Mouse (Mus musculus) adrenal gland, postnatal 10 days (tissue): ENCODE results near the gene Hlcs. TPM values are rescaled to one million over a fixed set of nuclear protein-coding genes. Genes with fewer than 3 reads are reported as not detected.
A peak's percentile ranks its signal among the peaks of the same experiment; 100 is the strongest.
"Not testable (repeated sequence)": the region's sequence is repeated elsewhere in the genome, so short reads cannot be mapped to it uniquely, and the experiment has no call there.

ENCODE experiments used
- DNase-seq: peaks from one replicate; pipeline ENCODE4 v3.0.0; 2021; ENCODE audit warnings: mixed read lengths
- long read RNA-seq, 2 experiments: library from polyadenylated mRNA; stranded (forward); transcript quantifications; one replicate each; pipeline ENCODE4 v2.0.0; 2021
- total RNA-seq, 2 experiments: library from RNA; stranded (reverse); gene quantifications; 2 replicates each; pipeline ENCODE4 v1.2.3; 2021

Hlcs gene
- 10 to 100 TPM; 11.9 to 13.5 TPM for total RNA-seq
- long read RNA-seq, experiment 1, partial matches to known transcripts, result 1 of 6 reads
- long read RNA-seq, experiment 1, other reads (novel, unspliced or antisense), result 4 of 6 reads
- long read RNA-seq, experiment 2, partial matches to known transcripts, result 1 of 2 reads
- long read RNA-seq, experiment 2, other reads (novel, unspliced or antisense), result 0 of 2 reads

DNA sequence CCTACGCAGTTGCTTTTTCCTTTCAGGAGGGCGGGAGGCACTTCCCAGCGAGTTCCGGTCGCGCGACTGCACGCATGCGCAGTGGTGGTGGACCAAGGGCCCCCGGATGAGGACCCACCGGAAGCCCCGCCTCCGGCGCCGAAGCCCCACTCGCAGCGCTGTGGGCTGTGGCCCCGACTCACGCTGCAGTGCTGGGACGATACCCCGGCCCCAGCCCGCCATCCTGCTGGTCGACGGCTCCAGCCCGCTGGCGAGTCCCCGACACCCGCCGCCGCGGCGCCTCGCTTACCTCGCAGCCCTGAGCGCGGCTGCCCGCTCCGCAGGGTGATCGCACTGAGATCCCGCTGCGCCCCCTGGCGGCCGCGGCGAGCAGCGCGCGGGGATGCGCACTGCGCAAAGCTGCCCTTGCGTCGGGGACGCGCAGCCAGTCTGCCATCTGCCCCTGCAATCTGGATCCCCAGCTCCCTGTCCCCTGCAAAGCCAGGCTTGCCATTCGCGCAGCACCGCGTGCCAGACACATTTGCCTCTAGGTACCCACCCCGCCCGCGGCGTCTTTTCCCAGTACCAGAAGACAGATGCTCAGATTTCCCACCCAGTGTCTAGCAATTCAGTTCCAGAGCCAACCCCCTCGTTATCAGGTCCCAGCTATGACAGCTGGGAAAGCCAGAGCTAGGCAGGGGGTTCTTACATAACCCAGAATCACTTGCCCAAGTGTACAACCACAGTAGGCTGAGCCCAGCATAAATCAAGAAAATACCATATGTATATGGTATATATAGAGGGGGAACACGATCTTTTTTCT is at the start of gene Hlcs:
Hlcs (minus strand) TSS at position 343 of the 802 bp plus-strand sequence.
- DNase-seq, result peak; percentile 99

DNA sequence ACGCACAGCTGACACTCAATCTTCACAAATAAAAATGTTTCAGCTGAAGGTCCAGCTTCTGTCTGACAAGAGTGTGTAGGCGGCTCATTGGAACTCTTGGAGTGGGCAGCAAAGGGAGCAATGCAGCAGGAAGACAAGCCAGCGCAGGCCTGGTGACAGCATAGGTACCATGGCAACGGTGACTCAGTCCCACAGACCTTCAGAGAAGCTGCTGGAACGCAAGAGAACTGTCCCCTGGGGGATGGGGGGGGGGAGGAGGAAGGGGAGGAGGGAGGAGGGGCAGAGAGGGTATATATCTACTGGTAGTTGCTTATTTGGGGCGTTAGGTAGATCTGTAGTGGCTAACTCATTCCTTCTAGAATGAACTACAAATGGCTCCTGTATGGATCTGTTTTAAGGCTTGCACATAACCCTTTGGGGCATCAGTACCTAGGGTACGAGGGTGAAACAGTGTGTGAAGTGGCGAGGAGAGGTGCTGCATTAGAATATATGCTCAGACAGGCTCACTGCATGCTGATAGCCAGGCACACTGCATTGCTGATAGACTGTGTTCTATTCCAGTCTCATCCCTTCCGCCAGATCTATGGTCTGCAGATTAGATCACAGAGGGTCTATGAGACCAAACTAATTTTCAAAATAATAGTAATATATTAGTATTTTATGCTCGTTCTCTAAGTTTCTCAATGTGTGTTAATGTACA is 49.0 kb upstream of the Hlcs start:
- peak; percentile 87 for DNase-seq

DNA sequence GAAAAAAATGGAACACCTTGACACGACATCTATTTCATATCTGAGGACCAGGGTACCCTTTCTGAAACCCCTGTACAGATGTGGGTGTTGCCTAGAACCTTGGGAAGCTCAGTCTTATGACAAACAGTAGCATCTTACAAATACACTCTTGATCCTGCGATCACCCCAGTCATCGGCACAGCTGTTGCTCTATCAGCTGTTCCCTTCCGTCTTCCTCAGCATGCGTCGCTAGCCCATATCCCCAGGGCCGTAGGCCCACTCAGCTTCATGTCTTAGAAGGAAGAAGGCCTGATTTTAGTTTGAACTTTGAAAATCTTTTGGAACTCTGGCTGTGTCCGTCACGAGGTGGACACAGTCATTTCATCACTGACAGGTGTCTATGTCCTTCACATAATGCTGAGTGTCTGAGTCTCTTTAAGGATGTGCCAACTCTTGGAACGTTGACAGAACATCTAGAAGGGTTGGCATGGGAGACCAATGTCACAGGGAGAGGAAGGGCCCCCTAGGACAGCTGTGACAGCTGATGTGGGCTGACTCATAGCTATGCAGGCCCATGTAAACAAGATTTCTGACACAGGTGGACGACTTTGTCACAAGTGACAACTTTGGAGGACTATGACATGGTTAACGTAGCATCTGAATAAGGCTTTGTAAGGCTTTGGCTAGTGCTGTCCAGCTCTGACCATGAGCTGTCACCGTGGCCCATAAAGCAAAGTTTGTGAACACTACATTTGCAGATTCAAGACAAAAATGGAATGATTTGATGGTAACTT is 47.4 kb upstream of the Hlcs start:
- DNase-seq, result peak; percentile 35

DNA sequence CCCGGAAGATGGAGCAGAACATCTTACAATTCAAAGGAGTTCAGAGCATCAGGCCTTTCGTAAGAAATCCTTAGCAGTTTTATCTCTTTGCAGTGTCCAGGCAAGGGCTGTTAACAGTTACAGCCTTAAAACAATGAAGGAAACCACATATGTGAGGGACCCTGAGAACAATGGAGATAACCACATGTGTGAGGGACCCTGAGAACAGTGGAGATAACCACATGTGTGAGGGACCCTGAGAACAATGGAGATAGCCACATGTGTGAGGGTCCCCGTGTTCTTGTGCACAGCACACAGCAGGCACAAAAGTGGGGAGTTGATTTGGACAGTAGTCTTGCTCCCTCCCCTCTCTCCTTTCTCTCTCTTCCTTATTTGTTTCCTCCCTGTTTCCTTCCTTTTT is 44.7 kb upstream of the Hlcs start:
- DNase-seq, result no peak

DNA sequence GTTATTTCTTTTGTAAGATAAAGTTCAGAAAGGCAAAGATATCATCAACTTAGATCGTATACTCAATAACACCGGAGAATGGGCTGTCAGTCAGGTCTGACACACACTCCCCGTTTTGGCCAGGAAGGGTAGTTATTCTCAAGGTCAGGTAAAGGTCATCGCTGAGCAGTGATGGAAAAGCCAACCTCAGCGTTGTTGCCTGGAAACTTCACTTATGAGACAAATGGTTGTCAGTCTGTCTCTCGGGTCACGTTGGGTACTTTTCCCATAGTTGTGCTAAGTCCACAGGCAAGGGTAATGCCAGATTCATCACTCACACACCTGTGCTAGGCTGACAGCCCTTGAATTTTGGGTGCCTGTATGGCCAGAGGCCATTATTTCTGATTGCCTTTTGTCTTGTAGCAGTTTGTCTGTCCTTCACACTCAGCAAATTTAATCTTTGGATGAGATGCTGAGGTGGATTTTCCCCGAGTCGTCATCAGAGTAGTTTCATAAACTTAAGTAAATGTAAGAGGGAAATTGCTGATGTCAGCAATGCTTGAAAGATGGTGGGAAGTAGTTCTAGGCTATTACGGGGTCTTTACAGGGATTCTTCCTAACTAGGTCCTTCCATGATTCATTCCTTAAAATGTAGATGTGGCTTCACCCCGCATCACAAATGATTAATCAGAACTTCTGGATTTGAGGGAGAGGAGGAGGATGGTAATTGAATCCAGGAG is 43.6 kb upstream of the Hlcs start:
- no peak for DNase-seq

DNA sequence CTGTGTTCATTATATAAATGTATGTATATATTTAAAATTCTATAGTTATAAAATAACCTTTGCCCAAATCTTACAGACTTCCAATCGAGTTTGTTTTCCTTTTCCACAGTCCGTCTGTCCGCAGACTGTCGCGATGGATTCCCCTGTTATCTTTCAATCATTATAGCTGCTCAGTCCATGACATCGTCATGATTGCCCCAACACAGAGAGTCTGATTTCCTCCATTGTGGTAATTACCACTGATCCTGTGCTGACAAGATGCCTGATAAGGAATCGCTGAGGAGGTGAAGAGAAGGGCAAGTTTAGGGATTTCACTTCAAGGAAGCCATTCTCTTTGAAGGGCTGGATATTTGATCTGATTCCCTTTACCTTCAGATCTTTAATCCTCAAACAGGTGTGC is 42.7 kb upstream of the Hlcs start:
- no peak for DNase-seq

DNA sequence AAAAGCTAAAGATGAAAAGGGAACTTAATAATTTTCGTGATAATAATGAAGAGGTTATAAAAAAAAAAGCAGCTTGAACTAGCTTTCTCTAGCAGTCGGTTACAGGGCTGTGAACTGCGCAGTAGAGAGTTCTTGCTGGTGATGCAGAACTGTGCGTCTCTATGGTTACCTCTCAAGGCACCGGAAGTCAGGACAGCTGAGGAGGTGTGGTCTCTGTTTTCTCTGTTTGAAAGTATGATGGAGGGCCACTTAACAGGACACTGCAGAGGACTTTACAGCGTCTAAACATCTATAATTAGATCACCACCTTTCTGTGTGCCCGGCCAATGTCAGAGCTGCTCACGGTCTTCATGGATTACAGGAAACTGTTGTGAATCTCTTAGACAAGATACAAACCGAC is 41.1 kb upstream of the Hlcs start:
- no peak for DNase-seq

DNA sequence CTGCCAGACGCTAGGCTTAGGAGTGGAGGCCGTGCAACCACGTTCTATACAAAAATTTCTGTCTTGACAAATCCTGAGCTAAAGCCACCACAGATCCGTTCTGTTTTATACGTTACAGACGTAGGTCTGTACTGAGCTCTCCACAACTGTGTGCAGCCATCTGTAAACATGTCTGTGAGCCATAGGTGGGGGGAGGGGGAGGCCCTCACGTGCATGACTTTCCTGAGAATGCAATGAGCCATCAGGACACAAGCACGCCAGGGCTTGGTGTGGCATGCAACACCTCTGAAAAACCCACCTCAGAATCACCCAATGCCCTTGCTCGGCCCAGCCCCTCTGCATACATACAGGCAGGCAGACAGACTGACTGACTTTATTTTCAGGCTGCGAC is 36.9 kb upstream of the Hlcs start:
- no peak for DNase-seq

DNA sequence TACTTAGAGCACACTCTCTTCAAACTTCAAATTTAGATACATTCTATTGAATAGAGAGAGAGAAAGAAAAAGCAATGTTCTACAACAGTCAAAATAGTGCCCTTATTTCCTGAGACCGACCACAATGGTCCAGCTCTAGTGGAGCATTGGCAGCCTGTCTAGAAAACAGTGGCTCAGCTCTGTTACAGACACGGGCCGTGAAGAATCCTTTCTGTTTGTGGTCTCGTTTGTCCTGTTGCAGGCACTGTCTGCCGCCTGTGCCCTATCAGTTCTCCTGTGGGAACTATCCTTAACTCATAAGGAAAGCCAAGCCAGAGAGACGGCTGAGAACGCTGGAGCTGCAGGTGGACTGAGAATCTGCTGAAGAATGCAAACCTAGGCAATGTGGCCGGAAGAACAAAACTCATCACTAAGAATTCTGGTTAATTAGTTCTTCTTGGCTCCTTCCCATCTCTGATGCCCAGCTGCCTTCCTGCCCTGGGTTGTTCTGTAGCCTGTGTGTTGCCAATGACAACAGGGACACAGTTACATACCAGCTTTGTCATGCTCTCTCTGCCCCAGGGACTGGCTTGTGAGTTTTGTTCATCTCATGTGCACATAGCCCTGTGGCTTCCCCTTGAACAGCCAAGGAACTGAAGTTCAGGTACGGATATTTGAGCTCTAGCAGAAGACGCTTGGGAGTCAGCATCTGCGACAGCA is 36.4 kb upstream of the Hlcs start:
- DNase-seq, result no peak

DNA sequence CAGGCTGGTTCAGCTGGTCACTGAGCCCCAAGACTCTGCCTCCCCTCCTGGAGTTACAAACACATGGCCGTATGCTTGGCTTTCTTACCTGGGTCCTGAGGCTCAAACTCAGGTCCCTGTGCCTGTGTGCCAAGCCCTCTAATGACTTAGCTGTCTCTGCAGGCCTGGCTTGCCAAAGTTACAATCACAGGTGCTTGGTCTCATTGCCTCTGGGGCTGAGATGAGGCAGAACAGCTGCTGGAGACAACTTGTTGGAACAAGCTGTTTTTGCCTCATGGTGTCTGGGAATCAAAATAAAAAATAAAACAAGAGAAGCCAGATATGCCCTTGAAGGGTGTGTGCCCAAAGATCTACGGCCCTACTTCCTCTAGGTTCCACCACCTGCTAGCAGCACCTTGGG is 35.4 kb upstream of the Hlcs start:
- DNase-seq, result no peak

DNA sequence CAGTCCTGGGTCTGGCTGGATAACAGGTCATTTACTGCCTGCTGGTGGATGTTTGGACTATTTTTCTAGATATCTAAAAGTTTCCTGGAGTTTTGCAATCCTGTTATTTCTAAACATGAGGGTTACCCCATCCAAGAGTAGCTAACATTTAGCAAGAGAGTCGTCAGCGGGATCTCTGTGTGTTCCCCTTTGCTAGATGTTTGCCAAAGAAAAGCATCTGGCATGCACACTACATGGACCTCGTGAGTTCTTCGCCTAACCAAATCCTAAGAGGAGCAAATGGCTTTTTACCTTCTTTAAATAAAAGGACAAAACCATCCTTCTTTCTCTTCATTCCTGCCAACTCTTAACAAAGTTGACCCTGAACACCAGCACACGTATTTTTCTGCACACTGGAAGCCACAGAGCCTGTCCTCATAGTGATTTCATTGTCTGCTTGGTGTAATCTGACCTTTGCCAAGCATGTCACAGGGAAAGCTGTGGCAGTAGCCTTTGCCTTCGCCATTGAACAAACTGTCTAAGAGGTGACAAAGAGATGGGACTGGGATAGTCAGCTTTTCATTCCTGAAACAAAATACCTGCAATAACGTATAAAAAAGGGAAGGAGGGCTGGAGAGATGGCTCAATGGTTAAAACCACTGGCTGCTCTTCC is 33.8 kb upstream of the Hlcs start:
- peak; percentile 20 for DNase-seq

DNA sequence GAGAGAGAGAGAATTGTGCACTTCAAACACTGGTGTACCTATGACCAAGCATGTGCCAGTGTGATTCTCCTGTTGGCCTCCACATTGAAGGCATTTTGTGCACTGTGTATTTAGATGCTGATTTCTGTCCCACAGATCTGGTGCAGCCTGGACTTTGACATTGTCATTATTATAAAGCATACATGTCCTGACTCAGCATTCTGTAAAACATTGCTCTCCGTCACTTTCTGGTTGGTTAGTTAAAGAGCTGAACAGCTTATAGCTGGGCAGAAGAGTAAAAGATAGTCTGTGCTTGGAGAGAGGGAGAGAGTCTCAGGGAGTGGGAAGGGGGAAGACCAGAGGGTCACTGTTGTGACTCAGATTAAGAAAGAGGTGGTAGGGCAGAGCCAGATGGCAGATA is 32.4 kb upstream of the Hlcs start:
- DNase-seq, result no peak

DNA sequence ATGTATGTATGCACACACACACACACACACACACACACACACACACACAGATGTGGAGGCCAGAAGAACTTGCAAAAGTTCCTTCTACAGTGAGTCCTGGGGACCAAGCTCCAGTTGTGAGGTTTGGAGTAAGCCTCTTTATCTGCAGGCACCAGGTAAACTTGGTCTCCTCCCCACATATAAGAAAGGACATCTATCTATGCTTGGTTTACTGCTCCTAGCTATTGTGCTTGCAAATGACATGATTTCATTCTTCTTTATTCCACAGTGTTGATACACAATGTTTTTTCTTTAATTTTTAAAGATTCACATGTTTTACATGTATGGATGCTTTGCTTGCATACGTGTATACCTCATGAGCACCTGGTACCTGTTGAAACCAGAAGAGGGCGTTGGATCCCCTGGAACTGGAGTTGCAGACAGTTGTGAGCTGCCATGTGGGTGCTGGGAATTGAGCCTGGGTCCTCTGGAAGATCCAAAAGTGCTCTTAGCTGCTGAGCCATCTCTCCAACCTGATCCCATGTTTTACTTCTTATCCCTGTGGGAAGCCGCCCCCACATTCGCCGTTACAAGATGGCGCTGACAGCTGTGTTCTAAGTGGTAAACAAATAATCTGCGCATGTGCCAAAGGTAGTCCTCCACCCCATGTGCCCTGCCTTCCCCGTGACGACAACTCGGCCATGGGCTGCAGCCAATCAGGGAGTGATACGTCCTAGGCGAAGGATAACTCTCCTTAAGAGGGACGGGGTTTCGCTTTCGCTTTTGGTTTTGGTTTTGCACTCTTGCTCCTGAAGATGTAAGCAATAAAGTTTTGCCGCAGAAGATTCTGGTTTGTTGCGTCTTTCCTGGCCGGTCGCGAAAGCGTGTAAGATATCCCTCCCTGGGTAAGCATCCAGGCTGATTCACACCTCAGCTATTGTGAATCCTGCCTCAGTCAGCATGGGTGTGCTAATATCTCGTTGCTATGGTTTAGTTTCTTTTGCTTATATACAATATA is 26.1 kb upstream of the Hlcs start:
- DNase-seq, result not testable (repeated sequence)

DNA sequence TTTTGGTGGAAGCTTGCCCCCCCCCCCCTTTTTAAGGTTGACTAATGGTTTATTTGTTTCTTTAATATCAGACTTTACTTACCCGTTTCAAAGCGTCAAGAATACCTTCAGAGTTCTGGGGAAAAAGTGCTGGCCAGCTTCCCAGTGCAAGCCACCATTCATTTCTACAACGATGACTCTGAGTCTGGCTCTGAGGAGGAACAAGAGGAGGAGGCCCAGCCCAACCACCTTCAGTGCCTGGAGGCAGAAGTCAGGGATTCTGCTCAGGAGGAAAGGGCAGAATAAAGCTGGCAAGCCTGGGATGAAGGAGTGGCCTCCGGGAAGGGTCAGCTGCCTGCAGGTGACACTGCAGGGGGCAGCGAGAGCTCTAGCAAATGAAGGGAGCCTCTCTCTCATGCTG is 22.3 kb upstream of the Hlcs start:
- DNase-seq, result no peak

DNA sequence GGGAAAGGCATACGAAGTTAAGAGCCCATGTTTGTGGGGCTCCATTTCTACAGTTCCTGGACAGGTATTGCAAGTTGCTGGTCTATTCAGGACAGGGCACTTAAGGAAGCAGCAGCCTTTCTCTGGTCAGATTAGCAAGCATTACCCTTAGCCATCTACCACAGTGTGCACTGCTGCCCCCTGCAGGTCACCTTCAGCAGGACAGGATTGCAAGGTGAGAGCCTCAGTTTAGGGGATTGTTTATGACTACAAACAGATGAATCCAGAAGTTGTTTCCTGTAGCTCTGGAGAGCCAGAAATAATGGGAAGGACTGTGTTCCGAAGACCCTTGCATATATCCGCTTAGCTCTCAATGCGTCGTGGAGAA is 18.5 kb upstream of the Hlcs start:
- peak; percentile 81 for DNase-seq

DNA sequence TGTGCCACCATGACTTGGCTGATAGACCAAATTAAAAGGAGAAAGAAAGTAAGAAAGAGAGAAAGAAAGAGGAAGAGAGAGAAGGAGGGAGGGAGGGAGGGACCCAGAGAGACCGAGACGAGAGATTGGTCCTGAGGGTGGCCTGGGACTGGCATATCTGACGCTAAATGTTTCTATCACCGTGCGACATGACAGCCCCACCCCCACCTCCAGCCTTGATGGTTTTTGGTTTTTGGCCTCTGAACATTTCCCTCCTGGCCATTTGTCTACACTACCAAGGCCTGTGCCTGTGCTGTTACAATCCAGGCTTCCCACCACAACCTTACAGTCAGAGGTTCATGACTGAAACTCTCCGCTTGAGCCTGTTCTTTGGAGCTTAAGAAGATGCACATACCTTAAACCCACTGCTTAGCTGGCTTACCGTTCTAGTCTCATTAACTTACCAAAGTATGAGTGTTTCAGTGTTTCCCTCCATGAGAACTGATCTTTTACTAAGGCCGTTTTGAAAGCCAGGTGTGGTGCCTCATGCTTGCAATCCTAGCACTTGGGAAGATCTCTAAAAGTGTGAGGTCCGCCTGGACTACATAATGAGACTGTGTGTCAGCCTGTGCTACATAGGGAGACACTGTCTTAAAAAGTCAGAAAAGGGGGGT is 18.0 kb upstream of the Hlcs start:
- no peak for DNase-seq

DNA sequence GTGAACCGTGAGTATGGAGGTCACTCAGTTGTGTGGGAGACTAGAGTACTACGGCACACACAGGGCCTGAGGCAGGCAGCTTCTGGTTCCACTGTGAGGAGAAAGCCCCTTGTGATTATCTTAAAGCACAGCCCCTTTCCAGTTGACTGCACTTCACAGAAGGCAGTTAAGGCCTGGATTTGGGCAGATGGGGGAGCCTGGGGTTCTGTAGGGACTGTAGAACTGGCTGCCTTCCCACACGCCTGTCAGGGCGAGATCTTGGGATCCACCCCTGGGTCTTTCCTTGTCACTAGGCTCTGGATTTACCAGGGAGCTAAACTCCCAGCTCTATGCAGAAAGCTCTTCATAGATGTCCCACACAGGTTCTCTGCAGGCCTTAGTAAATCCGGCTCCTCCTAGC is 17.1 kb upstream of the Hlcs start:
- DNase-seq, result no peak

DNA sequence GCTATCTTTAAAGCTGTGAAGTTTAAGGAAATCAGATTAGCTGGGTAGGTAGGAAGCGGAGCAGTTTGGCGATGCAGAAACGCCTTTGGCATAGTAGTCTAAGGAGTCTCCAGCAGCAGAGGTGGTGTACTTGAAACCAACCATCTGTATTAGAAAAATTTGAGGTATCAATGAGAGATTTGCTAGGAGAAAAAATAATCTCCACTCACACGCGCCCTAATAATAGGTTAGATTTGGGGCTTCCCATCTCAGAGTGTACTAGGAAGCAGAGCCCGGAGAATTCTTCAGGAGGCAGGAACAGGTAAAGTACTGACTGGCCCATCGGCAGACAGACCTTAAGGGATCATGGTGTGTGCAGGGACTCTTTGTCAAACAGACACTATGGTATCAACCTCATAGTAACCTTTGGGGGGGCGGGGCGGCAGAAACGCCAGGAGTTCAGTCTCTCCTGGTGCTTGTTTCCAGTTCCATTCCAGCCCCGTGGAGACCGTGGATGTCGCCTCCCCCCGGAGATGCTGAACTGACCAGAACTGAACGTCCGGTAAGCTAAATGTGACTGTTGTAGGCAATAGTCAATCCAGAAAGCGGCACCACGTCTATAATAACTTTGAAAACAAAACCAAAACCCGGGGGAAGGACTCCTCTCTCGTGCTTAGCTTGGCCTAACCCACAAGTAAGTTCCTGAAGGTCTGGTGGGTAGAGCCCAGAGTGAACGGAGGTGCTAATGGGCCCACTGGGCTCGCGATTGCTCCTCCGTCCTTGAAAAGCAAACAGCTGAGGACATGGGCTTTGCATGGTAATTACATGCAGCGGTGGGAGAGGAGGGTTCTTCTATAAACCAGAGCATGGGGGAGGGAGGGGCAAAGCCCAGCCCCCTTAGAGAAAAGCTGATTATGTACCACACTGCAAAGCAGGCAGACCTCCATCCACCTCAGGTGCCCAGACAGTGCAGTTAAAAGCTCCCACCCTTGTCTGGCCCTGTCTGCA is 15.8 kb upstream of the Hlcs start:
- peak; percentile 26 for DNase-seq
